Mouse (Mus musculus) urinary bladder, postnatal 0 days (tissue): ENCODE measurements around the gene Baiap2l1. TPM values are rescaled to one million over a fixed set of nuclear protein-coding genes. Genes with fewer than 3 reads are reported as not detected.

Source experiments
- polyA plus RNA-seq: library from polyadenylated mRNA; unstranded; fragments of >200 nt; fragmentation: Nextera tagmentation; extraction: Ambion mirVana; gene quantifications from 2 replicates; pipeline ENCODE4 v1.2.1, GENCODE M21; 2015

Gene Baiap2l1
- 6.4 and 8.1 TPM in 2 replicates for polyA plus RNA-seq

GRCm38 (mm10) chr5:144357881-144358591, at the start of gene Baiap2l1:
Gene Baiap2l1, minus strand, starts transcription at chr5:144358112.

GRCm38 (mm10) chr5:144243901-144244487, 113.9 kb downstream of the Baiap2l1 start, which contains the start of gene Bri3:
Gene Bri3, plus strand, starts transcription at chr5:144244437.

DNA sequence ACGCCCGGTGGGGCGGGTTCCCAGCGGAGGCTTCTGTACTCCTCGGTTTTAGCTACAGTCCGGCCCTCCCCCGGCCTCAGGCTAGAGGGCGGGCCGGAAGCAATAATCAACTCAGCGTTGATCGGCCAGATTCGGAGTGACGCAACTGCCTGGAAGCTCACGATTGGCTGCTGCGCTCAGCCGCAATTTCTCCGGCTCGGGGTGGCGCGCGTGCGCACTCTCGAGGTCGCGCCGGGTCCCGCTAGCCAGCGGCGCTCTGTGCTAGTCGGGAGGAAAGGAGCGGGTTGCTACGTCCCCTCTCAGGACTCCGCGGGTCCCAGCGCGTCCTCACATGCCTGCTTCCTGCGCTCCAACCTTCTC, 134.4 kb downstream of the Baiap2l1 start, which contains the start of gene Tecpr1:
Gene Tecpr1 (minus strand): TSS at position 113 of the 360 bp plus-strand sequence.

Other genes with a start within 250 kb of the Baiap2l1 start
- gene Bhlha15, start 167.8 kb downstream of the Baiap2l1 start, polyA plus RNA-seq: 0.22 and 0.39 TPM in 2 replicates
- gene Tecpr1, start 134.5 kb downstream of the Baiap2l1 start, polyA plus RNA-seq: 12.2 and 13.5 TPM in 2 replicates
- 155 and 156 TPM in 2 replicates for gene Bri3, start 113.7 kb downstream of the Baiap2l1 start, polyA plus RNA-seq
- gene Nptx2, start 187.8 kb upstream of the Baiap2l1 start, polyA plus RNA-seq: 10.2 and 10.3 TPM in 2 replicates